Mouse (Mus musculus): ENCODE results near the gene Fndc3b. TPM values are rescaled to one million over a fixed set of nuclear protein-coding genes. Genes with fewer than 3 reads are reported as not detected.

Gene Fndc3b
- polyA plus RNA-seq, 1 experiment from 2014 or later: 13.2 TPM

- WGBS: 94% methylated on average over 8 of the region's 8 CpGs
- Histone ChIP-seq H3K27me3 (no peaks in the 10 kb centered on the region), H3K27ac (no peak overlapping the region), H3K4me3 (replicated peaks) (no peak overlapping the region), H3K4me1 (peaks cover 12% of the 10 kb centered on the region), H3K36me3 (replicated peaks) (no peaks in the 10 kb centered on the region), H3K9me3 (no peaks in the 10 kb centered on the region), H3K9ac (no peak overlapping the region), H3K4me2 (no peak overlapping the region)
- ATAC-seq (ENCODE audit: low FRiP score): no peak
Observed at GRCm38 (mm10) chr3:27626301-27626700, 84.8 kb downstream of the Fndc3b start.

DNA sequence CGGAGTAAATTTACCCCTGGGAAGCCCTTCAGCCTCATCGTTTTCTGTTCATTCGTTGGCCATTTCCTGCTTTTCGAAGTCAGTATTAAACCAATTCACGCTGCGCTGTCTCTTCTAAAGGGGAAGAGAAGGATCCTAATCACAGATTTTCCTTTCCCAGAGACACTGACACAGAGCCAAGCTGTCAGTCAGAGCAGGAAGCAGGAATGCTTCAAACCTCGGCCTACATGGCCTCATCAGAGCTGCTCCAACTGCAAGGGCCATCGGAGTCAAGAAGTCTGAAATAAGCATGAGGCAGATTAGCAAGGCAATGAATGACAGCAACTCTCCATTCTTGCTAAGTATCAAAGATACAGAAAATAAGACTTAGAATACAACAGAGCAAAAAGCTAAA, 85.5 kb downstream of the Fndc3b start:
- ATAC-seq (ENCODE audit: low FRiP score): no peak
- Histone ChIP-seq H3K9ac (no peak overlapping the region), H3K9me3 (no peaks in the 10 kb centered on the region), H3K27me3 (no peaks in the 10 kb centered on the region), H3K4me3 (replicated peaks) (no peak overlapping the region), H3K36me3 (replicated peaks) (no peaks in the 10 kb centered on the region), H3K27ac (0 out of 2 replicates have a peak overlapping the region, but pooled peaks have one; percentile 56), H3K4me2 (no peak overlapping the region), H3K4me1 (peaks cover 12% of the 10 kb centered on the region)
- 81% methylated on average over 8 of the region's 8 CpGs for WGBS

DNA sequence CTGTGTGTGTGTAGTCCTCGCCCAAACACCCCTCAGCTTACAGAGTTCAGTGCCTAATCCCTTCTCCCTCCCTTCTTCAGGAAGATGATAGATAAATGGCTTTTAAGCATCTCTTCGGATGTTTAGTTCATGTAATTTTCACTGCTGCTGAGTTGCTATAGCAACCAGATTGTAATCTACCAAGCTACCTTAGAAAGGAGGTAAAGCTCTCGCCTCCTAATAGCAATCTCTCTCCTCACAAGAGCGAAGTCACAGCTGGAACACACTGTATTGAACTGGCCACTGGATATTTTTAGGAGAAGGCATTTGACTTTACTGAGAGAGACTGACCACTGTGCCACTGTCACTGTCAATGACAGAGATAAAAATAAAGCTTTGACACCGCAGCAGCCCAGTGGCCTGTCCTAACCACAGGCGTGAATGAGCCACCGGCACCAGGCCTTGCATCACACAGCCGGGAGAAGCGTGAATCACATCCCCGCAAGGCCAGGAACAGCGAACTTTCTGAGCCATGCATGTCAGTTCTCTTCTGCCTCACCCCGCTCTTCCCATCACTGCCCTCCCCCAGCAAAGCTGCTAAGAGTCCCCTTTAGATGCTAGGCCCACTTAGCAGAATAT, 86.0 kb downstream of the Fndc3b start:
- no peak overlapping the region for H3K4me2 ChIP-seq
- no peaks in the 10 kb centered on the region for H3K36me3 ChIP-seq (replicated peaks)
- peak; percentile 33; the same call in 1 of the 2 replicates for ATAC-seq (ENCODE audit: low FRiP score)
- H3K9ac ChIP-seq: no peak overlapping the region
- no peaks in the 10 kb centered on the region for H3K27me3 ChIP-seq
- H3K27ac ChIP-seq: peak overlapping the region; percentile 56; the same call in 1 of the 2 replicates
- 76% methylated on average over 12 of the region's 12 CpGs for WGBS
- H3K9me3 ChIP-seq: no peaks in the 10 kb centered on the region
- peaks cover 12% of the 10 kb centered on the region for H3K4me1 ChIP-seq
- no peak overlapping the region for H3K4me3 ChIP-seq (replicated peaks)

DNA sequence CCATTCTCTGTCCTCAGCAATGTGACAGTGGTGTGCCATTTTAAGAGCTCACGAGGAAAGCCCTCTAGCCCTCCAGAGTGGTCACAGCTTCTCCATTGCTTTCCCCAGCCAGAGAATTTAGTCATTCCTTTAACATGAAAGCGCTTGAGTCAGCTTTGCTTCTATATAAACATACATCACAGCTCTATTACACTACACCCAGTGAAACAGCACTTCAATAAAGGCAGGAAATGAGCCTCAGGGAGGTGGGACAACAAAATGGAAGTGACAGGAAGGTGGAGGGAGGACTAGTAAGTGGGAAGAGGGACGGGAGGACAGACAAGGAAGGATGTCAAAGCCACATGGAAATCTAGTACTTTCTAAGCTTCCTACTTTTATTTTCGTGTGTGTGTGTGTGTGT, 88.7 kb downstream of the Fndc3b start:
- Histone ChIP-seq H3K4me1 (peaks cover 12% of the 10 kb centered on the region), H3K9me3 (no peaks in the 10 kb centered on the region), H3K4me3 (replicated peaks) (no peak overlapping the region), H3K27me3 (no peaks in the 10 kb centered on the region), H3K27ac (no peak overlapping the region), H3K9ac (no peak overlapping the region), H3K4me2 (no peak overlapping the region), H3K36me3 (replicated peaks) (no peaks in the 10 kb centered on the region)
- no peak for ATAC-seq (ENCODE audit: low FRiP score)
- WGBS: 85% methylated on average over 4 of the region's 4 CpGs

GRCm38 (mm10) chr3:27621176-27621575, 89.9 kb downstream of the Fndc3b start:
- H3K4me3 ChIP-seq (replicated peaks): no peak overlapping the region
- H3K27me3 ChIP-seq: no peaks in the 10 kb centered on the region
- no peak overlapping the region for H3K27ac ChIP-seq
- ATAC-seq (ENCODE audit: low FRiP score): no peak
- H3K9ac ChIP-seq: no peak overlapping the region
- no peaks in the 10 kb centered on the region for H3K9me3 ChIP-seq
- no peak overlapping the region for H3K4me2 ChIP-seq
- WGBS: 81% methylated on average over 4 of the region's 4 CpGs
- peaks cover 19% of the 10 kb centered on the region for H3K4me1 ChIP-seq
- H3K36me3 ChIP-seq (replicated peaks): no peaks in the 10 kb centered on the region

DNA sequence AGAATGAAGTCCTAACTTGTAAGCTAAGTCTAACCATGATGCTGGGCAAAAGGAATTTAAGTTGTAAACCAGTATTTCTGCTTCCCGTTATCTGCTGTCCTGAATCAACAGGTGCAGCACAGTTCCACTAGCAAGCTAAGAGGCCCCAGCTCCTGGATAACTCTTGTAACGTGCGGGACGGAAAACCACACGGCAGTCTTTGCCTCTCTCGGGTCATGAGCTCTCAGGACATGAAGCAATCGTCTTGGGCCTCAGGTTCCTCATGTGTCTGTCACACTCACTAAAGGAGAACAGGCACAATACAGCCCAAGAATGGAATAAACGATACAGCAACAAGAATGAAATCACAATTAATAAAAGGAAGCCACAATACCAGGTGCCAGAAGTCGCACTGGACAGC, 93.4 kb downstream of the Fndc3b start:
- Histone ChIP-seq H3K27me3 (no peaks in the 10 kb centered on the region), H3K9ac (no peak overlapping the region), H3K4me2 (no peak overlapping the region), H3K4me1 (peaks cover 19% of the 10 kb centered on the region), H3K9me3 (no peaks in the 10 kb centered on the region), H3K4me3 (replicated peaks) (no peak overlapping the region), H3K36me3 (replicated peaks) (no peaks in the 10 kb centered on the region), H3K27ac (no peak overlapping the region)
- ATAC-seq (ENCODE audit: low FRiP score): no peak
- WGBS: 89% methylated on average over 9 of the region's 9 CpGs

DNA sequence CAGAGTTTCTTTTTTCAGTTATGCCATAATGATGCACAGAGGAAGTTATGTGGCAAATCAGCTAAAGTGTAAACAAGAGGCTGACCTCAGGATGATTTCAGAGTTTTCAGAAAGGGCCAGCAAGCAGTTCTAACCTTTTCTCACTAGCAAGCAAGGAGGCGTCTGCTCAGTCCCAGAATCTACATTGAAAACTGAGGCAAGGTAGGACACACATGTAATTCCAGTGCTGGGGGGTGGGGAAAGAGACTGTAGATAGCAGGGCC, 93.9 kb downstream of the Fndc3b start:
- H3K27ac ChIP-seq: no peak overlapping the region
- H3K4me3 ChIP-seq (replicated peaks): no peak overlapping the region
- H3K27me3 ChIP-seq: no peaks in the 10 kb centered on the region
- no peaks in the 10 kb centered on the region for H3K9me3 ChIP-seq
- ATAC-seq (ENCODE audit: low FRiP score): no peak
- no peaks in the 10 kb centered on the region for H3K36me3 ChIP-seq (replicated peaks)
- no peak overlapping the region for H3K4me2 ChIP-seq
- peaks cover 24% of the 10 kb centered on the region for H3K4me1 ChIP-seq
- 76% methylated on average over 1 of the region's 1 CpGs for WGBS
- no peak overlapping the region for H3K9ac ChIP-seq

DNA sequence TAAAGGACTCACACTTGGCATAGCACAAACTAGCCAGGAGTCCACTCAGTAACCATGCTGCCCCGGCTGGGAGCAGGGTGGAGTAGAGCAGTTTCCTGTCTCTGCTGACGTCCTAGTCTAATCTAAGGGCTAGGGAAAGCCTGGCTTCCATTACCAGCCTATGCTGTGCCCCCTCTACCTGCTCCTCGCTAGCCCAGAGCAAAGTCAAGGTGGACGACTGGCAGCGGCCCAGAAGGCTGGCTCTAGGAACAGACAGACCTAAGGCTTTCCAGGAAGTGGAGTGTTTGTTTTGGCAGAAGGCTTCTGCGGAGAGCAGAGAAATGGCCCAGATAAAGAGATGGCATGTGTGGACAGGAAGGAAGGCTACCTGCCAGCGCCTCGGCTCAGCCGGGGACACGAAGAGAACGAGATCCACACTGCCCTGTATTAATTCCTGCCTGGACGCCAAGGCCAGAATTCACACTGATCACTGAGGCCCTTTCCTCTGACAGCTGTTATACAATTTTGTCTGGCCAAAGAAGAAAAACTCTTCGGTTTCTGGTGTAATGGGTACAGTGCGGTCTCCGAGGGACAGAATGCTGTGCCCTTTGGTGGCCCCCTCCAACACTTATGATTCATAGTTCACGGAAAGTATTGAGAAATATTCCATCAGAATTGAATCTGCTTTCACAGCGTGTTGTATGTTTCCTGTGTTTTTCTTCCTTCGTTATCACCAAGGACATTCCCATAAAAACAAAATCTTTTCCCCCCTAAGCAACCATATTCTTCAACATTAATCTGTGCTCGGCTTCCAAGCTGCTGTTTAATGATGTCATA, 94.5 kb downstream of the Fndc3b start:
- Histone ChIP-seq H3K27ac (no peak overlapping the region), H3K36me3 (replicated peaks) (no peaks in the 10 kb centered on the region), H3K27me3 (no peaks in the 10 kb centered on the region), H3K9ac (no peak overlapping the region), H3K9me3 (no peaks in the 10 kb centered on the region), H3K4me2 (no peak overlapping the region), H3K4me3 (replicated peaks) (no peak overlapping the region), H3K4me1 (peaks cover 24% of the 10 kb centered on the region)
- no peak for ATAC-seq (ENCODE audit: low FRiP score)
- WGBS: 78% methylated on average over 19 of the region's 19 CpGs

DNA sequence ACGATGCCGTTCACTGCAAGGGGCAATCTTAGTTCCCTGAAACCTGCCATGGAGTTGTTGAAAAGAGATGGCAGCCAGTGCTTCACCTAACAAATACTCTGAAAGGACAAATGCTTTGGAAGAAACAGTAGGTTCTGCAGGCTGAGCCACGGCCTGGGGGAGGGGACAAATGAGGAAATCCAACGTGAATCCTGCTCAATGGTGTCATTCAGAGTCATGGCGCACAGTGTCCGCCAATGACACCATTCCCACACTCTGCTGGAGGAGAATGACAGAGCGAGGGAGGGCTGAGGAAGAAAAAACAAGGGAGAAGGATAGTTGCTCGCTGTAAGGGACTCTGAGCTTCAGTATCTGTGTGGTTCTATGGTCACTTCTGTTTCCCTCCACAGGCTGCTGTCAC, 95.6 kb downstream of the Fndc3b start:
- no peak overlapping the region for H3K4me2 ChIP-seq
- ATAC-seq (ENCODE audit: low FRiP score): peak; percentile 17; the same call in 1 of the 2 replicates
- 38% methylated on average over 8 of the region's 8 CpGs for WGBS
- peaks cover 31% of the 10 kb centered on the region for H3K4me1 ChIP-seq
- H3K9ac ChIP-seq: no peak overlapping the region
- H3K27me3 ChIP-seq: no peaks in the 10 kb centered on the region
- no peak overlapping the region for H3K27ac ChIP-seq
- no peaks in the 10 kb centered on the region for H3K36me3 ChIP-seq (replicated peaks)
- H3K9me3 ChIP-seq: no peaks in the 10 kb centered on the region
- H3K4me3 ChIP-seq (replicated peaks): no peak overlapping the region

DNA sequence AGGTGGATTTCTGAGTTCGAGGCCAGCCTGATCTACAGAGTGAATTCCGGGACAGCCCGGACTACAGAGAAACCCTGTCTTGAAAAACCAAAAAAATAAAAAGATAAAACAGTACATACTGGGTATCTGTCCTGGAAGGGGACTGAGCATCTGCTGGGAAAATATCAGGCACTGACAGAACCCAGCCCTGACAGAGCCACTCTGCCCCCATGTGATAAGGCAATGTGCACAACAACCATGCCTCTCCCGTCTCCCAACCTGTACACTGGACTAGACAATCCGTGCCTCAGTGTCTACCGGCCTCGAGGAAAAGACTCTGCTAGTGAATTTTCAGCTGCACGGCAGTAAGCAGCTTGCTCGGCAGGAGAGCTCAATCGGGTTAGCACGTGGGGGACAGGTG, 97.3 kb downstream of the Fndc3b start:
- Histone ChIP-seq H3K27me3 (no peaks in the 10 kb centered on the region), H3K27ac (no peak overlapping the region), H3K4me1 (peaks cover 31% of the 10 kb centered on the region), H3K36me3 (replicated peaks) (no peaks in the 10 kb centered on the region), H3K9ac (no peak overlapping the region), H3K9me3 (no peaks in the 10 kb centered on the region), H3K4me2 (no peak overlapping the region), H3K4me3 (replicated peaks) (no peak overlapping the region)
- no peak for ATAC-seq (ENCODE audit: low FRiP score)
- 93% methylated on average over 11 of the region's 11 CpGs for WGBS

GRCm38 (mm10) chr3:27613011-27613410, 98.1 kb downstream of the Fndc3b start:
- no peak for ATAC-seq (ENCODE audit: low FRiP score)
- H3K27ac ChIP-seq: no peak overlapping the region
- H3K4me1 ChIP-seq: peaks cover 31% of the 10 kb centered on the region
- H3K9me3 ChIP-seq: no peaks in the 10 kb centered on the region
- no peak overlapping the region for H3K4me3 ChIP-seq (replicated peaks)
- H3K4me2 ChIP-seq: no peak overlapping the region
- no peaks in the 10 kb centered on the region for H3K27me3 ChIP-seq
- no peak overlapping the region for H3K9ac ChIP-seq
- WGBS: 75% methylated on average over 4 of the region's 4 CpGs
- no peaks in the 10 kb centered on the region for H3K36me3 ChIP-seq (replicated peaks)

- H3K4me1 ChIP-seq: peaks cover 40% of the 10 kb centered on the region
- no peaks in the 10 kb centered on the region for H3K36me3 ChIP-seq (replicated peaks)
- no peak overlapping the region for H3K4me2 ChIP-seq
- no peak overlapping the region for H3K9ac ChIP-seq
- 85% methylated on average over 5 of the region's 5 CpGs for WGBS
- H3K4me3 ChIP-seq (replicated peaks): no peak overlapping the region
- H3K27ac ChIP-seq: no peak overlapping the region
- no peaks in the 10 kb centered on the region for H3K27me3 ChIP-seq
- no peak for ATAC-seq (ENCODE audit: low FRiP score)
- no peaks in the 10 kb centered on the region for H3K9me3 ChIP-seq
Observed at GRCm38 (mm10) chr3:27611986-27612385, 99.1 kb downstream of the Fndc3b start.

DNA sequence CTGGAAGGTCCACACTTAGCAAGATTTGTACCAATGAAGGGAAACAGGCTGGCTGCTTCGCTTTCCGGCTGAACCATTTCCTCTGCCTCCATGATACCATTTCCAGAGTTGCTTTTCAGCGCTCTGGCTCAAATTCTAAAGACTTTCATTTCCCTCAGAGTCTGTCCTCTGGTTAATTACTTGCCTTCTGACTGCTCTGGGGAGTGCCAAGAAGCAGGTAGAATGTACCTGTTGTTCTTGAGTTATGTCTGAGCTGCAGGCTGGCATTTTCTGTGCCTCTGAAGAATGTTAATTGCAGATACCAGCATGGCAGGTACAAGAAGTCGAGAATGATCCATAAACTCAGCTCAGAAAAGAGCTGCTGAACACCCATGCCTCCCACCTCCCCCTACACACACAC, 100.6 kb downstream of the Fndc3b start:
- H3K4me1 ChIP-seq: peaks cover 29% of the 10 kb centered on the region

More for the DNA sequence above, 100.6 kb downstream of the Fndc3b start:
- ATAC-seq (ENCODE audit: low FRiP score): no peak
- Histone ChIP-seq H3K9ac (no peak overlapping the region), H3K4me3 (replicated peaks) (no peak overlapping the region), H3K4me2 (no peak overlapping the region), H3K9me3 (no peaks in the 10 kb centered on the region), H3K27ac (no peak overlapping the region), H3K27me3 (no peaks in the 10 kb centered on the region), H3K36me3 (replicated peaks) (no peaks in the 10 kb centered on the region)
- 87% methylated on average over 4 of the region's 4 CpGs for WGBS

Measured in forebrain, embryonic 12.5 days (tissue).